Mouse (Mus musculus): ENCODE measurements around the gene Llgl2. TPM values are rescaled to one million over a fixed set of nuclear protein-coding genes. Genes with fewer than 3 reads are reported as not detected.

Gene Llgl2
- total RNA-seq, 2 experiments from 2014 or later = 2.5 to 3.0 TPM

DNA sequence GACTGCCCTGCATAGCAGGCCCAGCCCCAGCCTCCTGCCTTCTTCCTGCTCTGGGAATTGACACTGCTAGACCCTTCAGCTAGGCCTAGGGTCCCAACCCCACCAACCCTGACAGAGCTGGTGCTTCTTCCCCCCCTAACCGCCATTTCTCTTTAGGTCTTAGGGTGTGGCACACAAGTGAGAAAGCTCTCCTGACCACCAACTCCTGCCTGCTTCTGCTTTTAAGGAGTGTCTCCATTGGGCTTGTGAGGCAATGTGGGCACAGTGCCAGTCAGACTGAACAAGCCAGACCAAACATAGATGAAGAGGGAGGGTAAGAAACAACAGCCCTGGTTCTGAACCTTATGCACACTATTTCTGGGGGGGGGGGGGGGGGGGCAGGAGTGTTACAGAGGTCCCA lies 79.0 kb downstream of the Llgl2 start:
- no peak for DNase-seq (ENCODE audit: low spot score in 2 of 2)

DNA sequence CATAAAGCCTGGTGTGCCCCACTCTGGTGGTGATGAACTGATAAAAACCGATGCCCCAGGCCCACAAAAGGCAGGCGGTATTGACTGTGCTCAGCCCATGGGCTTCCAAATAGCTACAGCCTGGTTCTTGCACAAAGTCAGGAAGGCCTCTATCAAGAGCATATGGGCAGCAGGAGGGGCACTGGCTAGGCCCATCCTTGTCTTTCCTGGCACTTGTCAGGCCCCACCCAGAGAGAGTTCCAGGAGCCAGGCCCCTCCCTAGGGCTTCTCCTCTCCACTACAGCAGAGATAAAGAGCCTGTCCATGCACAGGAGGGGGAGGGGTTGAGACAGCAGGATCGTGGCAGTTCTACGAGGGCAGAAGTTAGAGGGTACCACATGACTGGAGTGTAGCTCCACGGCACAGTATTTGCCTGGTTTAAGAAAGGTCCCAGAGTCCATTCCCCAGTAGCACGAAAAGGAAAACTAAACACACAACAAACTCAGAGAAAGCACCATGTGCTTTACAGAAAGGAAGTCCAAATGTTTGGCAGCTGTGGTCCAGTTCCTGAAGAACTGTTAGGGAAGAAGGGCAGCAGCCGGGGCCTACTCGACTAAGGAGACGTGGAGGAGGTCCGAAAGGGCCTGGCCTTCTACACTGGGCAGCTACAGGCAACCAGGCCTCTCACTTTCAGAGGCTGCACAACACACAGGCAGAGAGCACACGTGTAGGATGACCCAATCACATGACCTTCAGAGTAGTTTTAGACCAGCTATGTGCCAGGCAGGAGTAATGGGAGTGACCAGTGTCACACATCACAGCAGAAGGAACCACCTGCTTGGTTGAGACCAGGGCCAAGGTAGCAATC lies 79.8 kb downstream of the Llgl2 start:
- no peak for DNase-seq (ENCODE audit: low spot score in 2 of 2)

DNA sequence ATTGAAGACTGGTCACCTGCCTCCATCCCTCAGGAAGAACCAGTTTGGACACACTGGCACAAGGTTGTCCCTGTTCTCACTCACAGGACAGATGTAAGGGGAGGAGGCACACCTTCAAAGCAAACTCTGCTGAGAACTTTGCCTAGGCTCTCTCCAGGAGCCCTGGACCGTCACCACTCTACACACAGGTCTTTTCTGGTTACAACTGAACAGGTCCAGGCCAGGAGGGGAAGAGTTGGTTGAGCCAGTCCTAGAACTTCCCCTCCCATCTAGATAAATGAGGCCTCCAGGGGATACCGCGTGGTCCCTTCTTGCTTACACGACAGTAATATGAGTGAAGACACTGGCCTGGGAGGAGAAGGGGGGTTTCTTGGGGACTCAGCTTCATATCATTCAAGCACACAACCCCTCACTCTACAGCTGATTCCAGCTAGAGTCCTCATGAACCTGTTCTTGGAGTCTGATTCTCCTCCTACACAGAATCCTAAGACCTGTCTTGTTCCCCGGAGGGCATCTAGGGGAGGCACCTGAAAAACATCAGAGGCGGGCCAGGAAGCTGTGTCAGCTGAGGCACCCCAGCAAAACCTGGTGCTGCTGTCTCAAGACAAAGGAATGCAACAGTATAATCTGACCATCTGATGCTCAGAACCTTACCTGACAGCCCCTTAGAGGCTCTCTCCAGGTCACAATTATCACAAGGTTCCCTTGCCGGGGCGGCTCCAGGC lies 80.5 kb downstream of the Llgl2 start:
- no peak for DNase-seq (ENCODE audit: low spot score in 2 of 2)

Small RNA genes lying within 50 kb of the gene (microRNA-seq; reads per million reads assigned to microRNA genes)
- 1.4 to 2.0 reads per million in 2 experiments for gene Mir5621

Other genes with a start within 250 kb of the Llgl2 start
- 10 to 100 TPM; 49.0 to 50.1 TPM for gene Mrps7, start 220.1 kb upstream of the Llgl2 start, total RNA-seq (2021)
- gene Gga3, start 220.0 kb upstream of the Llgl2 start, total RNA-seq (2021) = 10 to 100 TPM; 68.6 to 73.5 TPM
- gene Mif4gd, start 211.1 kb upstream of the Llgl2 start, total RNA-seq (2021) = 10 to 100 TPM; 18.9 to 19.4 TPM
- gene Slc25a19, start 195.8 kb upstream of the Llgl2 start, total RNA-seq (2021) = 10 to 100 TPM; 59.2 to 61.9 TPM
- gene Grb2, start 115.5 kb upstream of the Llgl2 start, total RNA-seq (2021) = 100 to 1,000 TPM; 184 to 203 TPM
- 10 to 100 TPM; 50.9 to 56.1 TPM for gene Tmem94, start 58.6 kb upstream of the Llgl2 start, total RNA-seq (2021)
- 10 to 100 TPM; 19.4 to 19.9 TPM for gene Caskin2, start 10.4 kb upstream of the Llgl2 start, total RNA-seq (2021)
- gene Tsen54, start 9.3 kb upstream of the Llgl2 start, total RNA-seq (2021) = 10 to 100 TPM; 11.1 to 11.4 TPM
- under 1 TPM; 0.15 to 0.57 TPM for gene Myo15b, start 34.4 kb downstream of the Llgl2 start, total RNA-seq (2021)
- gene Smim5, start 75.9 kb downstream of the Llgl2 start, total RNA-seq (2021) = under 1 TPM; 0.46 to 0.74 TPM
- gene Smim6, start 88.0 kb downstream of the Llgl2 start, total RNA-seq (2021) = not detected
- 10 to 100 TPM; 51.3 to 56.7 TPM for gene Sap30bp, start 109.2 kb downstream of the Llgl2 start, total RNA-seq (2021)
- 10 to 100 TPM; 28.6 to 29.4 TPM for gene Recql5, start 109.4 kb downstream of the Llgl2 start, total RNA-seq (2021)
- gene Itgb4, start 150.7 kb downstream of the Llgl2 start, total RNA-seq (2021) = 1 to 10 TPM; 7.9 to 8.7 TPM
- gene Galk1, start 188.7 kb downstream of the Llgl2 start, total RNA-seq (2021) = 10 to 100 TPM; 11.7 to 14.1 TPM
- 100 to 1,000 TPM; 267 to 281 TPM for gene H3f3b, start 203.9 kb downstream of the Llgl2 start, total RNA-seq (2021)
- 10 to 100 TPM; 20.6 to 23.1 TPM for gene Unk, start 206.3 kb downstream of the Llgl2 start, total RNA-seq (2021)

All from layer of hippocampus, adult 18-20 months (tissue).